Mouse (Mus musculus) liver (tissue): ENCODE data around the gene Gpr88.
A peak's percentile ranks its signal among the peaks of the same experiment; 100 is the strongest.

ENCODE experiments used
- DNase-seq: peaks from one replicate; pipeline ENCODE4 v3.0.0-alpha.2; 2020; ENCODE audit warnings: mixed read lengths

The Gpr88 gene

GRCm38 (mm10) chr3:116253077-116253531 is at the start of gene Gpr88:
Gene Gpr88 (minus strand): TSS chr3:116253503.
- DNase-seq = peak; percentile 56

DNA sequence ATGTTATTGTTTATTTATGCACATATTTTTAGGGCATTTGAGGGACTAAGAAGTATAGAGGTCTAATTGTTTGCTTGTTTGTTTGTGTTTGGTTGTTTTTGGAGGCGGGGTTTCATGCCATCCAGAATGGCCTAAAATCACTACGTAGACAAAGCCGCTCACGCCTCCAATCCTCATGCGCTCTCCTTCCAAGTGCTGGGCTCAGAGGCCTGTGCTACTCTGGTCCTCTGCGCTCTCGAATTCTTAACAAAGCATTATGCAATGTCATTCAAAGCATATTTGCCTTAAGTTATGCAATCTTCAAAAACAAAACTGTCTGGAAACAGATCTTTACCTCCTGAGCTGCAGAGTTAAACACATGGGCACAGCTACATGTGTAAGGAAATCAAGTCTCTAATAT is 49.3 kb upstream of the Gpr88 start:
- DNase-seq = no peak

DNA sequence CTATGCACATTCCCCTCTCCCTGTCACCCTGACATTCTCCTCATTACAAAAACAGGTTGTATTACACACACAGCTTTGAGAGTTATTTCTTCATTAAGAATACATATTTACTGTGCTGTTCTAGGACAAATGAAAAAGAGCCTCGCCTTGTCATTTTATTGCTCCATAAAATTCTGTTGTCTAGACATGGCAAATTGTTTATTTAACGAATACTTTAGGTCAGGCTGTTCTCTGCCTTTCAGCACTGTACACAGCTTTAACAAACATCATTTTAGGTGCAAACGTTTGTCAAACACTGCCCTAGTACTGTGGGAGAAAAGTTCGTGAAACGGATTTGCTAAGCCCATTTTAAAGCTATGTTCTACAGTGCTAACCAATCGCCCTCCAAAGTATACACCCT is 48.5 kb upstream of the Gpr88 start:
- no peak for DNase-seq

DNA sequence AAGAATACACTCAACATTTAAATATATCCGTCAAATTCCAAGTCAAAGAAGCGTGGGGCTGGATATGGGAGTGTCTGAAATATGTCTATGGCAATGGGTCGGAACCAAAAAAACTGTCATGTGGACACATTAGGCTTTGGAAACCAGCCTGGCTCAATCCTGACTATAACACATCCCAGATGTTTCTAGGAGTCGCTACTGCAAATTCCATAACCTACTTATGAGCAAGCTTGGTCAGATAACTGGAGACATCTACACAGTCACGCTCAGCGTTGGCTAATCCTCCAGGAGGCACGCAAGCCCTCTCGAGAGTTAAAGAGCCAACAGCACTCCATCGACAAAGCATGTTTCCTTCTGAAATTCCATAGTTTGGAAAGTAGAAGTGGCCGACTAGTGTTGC is 45.4 kb upstream of the Gpr88 start:
- DNase-seq = no peak

- DNase-seq = no peak
Measured at GRCm38 (mm10) chr3:116298003-116298402, 44.7 kb upstream of the Gpr88 start.

- no peak for DNase-seq
Measured at GRCm38 (mm10) chr3:116297170-116297569, 43.9 kb upstream of the Gpr88 start.

GRCm38 (mm10) chr3:116290041-116290815 is 36.9 kb upstream of the Gpr88 start:
- no peak for DNase-seq

DNA sequence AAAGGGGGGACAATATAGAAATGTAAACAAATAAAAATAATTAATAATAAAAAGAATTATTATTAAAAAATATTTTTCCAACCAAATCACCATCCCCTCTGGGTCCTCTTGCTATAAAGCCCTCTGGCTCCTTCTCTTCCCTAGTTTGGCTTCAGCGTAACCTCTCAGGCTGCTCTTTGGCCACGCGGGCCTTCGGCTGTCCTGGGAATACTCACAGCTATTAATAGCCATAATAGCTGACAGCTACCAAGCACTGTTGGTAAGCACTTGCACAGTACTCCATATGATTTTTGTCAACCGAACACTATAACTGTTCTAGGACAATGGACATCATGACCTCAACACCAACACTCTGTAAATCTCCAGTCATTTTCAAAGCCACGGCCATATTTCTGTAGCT is 35.5 kb upstream of the Gpr88 start:
- no peak for DNase-seq

- DNase-seq = no peak
Measured at GRCm38 (mm10) chr3:116284735-116285134, 31.4 kb upstream of the Gpr88 start.

DNA sequence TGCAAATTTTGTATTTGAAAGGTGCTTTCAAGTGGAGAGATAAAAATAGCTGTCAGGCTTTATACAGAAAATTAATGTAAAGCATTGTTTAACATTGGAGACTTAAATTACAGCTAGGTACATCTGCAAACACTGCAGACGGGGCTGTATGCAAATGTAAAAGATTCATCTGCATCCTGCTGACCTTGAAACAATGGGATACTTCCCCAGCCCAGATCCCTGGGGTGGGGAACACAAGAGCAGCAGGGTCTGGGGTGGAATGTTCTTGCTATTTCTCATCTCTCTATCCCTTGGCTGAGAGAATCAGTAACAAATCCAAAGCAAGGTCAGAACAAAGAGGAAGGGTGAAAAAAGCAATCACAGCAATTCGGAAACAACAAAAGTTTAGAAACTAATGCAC is 30.7 kb upstream of the Gpr88 start:
- DNase-seq = no peak

GRCm38 (mm10) chr3:116281663-116282062 is 28.4 kb upstream of the Gpr88 start:
- DNase-seq = no peak

- DNase-seq = no peak
Measured at GRCm38 (mm10) chr3:116277146-116277545, 23.8 kb upstream of the Gpr88 start.

DNA sequence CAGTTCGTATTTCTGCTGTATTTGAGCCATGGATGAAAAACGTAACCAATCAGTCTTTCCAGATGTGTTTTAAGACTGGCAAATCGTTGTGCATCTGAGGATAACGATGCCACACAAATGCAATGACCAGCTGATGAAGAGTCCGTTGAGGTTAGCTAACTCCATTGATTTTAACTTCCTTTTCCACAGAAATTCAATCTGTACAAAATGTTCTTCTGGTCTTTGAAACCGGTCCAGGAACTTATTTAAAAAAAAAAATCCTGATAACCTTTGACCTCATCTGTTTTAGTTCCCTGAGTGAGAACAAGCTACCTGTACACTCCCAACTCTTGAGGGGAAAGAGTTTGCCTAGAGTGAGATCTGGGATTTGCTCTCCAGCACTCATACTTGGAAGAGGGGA is 18.4 kb upstream of the Gpr88 start:
- no peak for DNase-seq

DNA sequence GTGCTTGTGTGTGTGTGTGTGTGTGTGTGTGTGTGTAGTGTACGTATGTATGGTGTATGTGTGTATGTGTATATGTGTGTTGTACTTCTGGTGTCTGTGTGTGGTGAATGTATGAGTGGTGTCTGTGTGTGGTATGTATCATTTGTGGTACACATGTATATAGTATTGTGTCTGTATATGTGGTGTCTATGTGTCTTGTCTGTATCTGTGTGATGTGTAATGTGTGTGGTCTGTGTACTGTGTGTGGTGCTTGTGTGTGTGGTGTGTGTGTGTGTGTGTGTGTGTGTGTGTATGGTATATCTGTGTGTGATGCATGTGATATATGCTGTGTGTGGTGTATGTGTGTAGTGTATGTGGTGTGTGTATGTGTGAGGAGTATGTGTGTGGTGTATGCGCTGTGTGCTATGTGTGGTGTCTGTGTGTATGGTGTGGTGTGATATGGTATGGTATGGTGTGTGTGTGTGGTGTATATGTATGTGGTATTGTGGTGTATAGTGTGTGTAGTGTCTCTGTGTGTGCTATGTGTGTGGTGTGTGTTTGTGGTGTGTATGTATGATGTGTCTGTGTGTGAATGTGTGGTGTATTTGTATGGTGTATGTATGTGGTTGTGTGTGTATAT is 13.8 kb upstream of the Gpr88 start:
- no peak for DNase-seq

DNA sequence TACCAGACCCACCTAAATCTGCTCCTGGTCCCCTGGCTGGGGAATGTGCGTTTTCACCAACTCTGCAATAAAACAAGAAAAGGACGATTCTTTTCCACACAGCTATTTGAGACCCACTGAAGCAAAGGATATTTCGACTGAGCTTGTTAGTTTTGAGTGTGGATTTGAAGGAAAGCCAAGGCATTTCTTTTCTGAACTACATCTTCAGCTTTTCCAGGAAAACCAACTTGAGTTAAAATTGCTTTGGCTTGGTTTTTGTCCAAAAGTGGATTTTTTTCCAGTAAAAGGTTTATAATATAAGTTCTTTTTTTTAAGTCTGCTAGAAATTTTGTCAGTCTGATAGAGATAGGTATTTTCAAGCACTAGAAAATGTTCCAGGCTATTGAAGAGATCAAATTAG is 13.1 kb upstream of the Gpr88 start:
- no peak for DNase-seq

DNA sequence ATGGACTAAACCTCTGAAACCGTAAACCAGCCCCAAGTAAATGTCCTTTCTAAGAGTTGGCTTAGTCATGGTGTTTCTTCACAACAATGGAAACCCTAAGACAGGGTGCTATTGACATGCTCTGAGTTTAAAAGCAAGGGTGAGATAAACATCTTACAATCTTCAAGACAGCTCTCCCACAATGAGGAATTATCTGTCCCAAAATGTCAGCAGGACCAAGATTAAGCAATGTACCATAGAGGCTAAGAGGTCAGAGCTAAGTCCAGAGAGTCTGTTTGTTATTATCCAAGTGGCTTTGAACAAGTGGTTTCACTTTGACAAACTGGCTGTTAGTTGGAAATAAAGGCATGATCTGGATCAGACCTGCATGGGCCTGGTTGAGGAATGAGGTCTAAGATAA is 10.7 kb upstream of the Gpr88 start:
- no peak for DNase-seq

DNA sequence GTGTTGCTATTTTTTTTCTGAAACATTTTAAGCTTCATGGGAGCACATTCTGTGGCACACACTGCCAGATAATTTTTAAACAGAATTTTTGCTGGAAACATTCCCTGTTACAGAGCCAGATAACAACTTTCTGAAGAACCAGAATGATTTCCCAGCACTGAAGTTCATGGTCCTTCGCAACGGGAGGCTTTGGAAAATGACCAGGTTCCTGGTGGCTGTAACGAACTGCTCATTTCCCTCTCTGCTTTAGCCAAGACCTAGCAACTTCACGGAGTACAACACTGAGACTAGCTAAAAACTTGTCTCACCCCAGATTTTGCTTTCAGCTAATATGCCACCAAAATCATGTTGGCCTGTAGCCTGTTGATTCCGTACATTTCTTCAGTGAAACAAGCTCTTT is 9.8 kb upstream of the Gpr88 start:
- DNase-seq = no peak

DNA sequence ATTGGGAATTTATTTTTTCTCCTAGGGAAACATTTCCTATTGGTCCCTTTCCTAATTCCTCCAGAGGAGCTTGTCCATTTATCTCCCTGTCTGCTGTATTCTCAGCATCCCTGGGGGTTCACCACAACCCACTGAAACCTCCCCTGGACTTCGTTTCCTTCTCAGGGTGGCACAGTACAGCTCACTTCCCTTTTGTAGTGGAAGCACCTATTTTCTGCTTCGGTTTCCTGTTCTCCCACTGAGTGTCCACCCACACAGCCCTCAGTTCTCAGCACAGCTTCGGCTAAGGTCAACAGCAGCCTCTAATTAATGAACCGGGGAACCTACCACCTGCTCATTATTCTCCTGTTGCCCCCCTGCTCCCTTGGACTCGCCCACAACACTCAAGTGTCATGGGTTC is 2.8 kb upstream of the Gpr88 start:
- no peak for DNase-seq

DNA sequence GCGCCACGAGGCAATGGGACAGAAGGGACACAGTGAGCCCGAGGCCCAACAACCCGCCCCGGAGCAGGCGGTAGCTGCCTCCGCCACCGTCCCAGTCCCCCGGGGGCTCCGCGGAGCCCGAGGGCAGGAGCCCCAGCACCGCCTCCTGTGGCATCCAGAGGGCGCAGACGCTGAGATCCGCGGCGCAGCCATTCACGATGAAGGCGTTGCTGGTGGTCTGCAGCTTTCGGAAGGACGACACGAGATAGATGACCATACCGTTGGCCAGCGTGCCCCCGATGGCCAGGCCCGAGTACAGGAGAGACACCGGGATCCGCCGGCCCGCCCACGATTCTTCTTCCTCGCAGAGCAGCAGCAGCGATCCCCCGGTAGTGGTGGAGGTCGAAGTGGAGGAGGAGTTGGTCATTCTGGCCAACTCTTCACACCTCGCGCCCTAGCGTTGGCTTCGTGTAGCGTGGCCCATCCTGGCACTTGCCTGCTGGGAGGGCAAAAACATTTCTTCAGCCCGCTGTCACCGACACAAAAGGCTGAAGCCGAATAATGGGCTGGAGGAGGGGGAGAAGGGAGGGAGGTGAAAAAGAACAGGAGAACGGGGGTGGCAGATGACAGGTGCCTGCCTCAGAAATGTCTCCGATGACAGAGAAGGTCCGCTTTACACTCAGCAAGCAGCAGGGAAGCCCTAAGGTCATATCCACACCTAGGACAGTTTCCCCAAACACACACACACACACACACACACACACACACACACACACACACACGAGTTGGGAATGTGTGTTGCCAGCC is 855 bp downstream of the Gpr88 start:
- peak; percentile 10 for DNase-seq

GRCm38 (mm10) chr3:116251481-116252254 is 1.6 kb downstream of the Gpr88 start:
- DNase-seq = peak; percentile 5

DNA sequence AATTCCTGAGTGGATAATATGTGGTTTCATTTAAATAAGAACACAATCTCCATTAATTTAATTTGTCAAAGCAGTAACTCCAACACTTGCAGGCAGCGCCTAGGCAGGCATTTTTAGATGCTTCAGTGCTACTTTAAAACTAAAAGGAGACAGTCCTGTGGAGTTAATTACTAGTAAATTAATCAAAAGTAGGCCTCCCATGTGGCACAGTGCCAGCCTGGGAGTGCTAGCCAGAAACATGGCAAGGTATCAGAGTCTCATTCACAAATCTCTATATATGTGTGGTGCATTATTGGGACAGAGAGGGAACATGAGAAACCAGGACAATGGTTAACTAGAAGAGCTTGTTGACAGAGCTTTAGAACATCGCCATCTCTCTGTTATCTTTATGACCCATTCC is 4.3 kb downstream of the Gpr88 start:
- no peak for DNase-seq

- DNase-seq = no peak
Measured at GRCm38 (mm10) chr3:116244476-116244875, 8.8 kb downstream of the Gpr88 start.

- DNase-seq = no peak
Measured at GRCm38 (mm10) chr3:116242685-116243084, 10.6 kb downstream of the Gpr88 start.
